Mouse (Mus musculus) left cerebral cortex, adult 18-20 months (tissue): ENCODE measurements around the gene Asphd1. TPM values are rescaled to one million over a fixed set of nuclear protein-coding genes. Genes with fewer than 3 reads are reported as not detected.

ENCODE experiments used
- DNase-seq, 2 experiments: peaks; one replicate each; pipeline ENCODE4 v3.0.0; 2021 to 2022; ENCODE audit warnings: low spot score in 2 of 2, mixed read lengths in 1 of 2
- long read RNA-seq, 2 experiments: library from polyadenylated mRNA; stranded (forward); transcript quantifications; one replicate each; pipeline ENCODE4 v2.0.0; 2021
- total RNA-seq, 2 experiments: library from RNA; stranded (reverse); gene quantifications; 2 replicates each; pipeline ENCODE4 v1.2.3; 2021

The Asphd1 gene
- total RNA-seq = 10 to 100 TPM; 39.7 to 43.3 TPM
- long read RNA-seq, experiment 1, transcript Asphd1-203 (3 exons, 1,647 nt) = major isoform, 12 of 16 reads
- long read RNA-seq, experiment 1, partial matches to known transcripts = 0 of 16 reads
- long read RNA-seq, experiment 1, other reads (novel, unspliced or antisense) = 4 of 16 reads
- long read RNA-seq, experiment 2, transcript Asphd1-203 (3 exons, 1,647 nt) = major isoform, 9 of 13 reads
- long read RNA-seq, experiment 2, partial matches to known transcripts = 2 of 13 reads
- long read RNA-seq, experiment 2, other reads (novel, unspliced or antisense) = 2 of 13 reads

DNA sequence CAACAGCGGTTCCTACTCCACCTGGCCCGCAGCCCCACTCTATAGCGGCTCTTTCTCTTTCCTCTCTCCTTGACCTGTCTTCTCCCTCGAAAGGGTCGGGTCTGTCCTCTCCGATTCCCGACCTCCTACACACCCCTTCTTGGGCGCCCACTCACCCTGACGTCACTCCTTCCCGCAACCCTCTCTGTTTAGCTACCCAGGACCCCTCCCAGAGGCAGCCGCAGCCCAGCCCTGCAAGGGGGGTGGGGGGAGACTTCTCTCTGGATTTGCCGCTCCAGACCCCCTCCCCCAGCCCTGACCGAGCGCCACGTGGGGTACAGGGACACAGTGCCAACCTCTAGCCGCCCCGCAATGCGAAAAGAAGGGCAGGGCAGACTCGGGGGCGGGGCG, at the start of gene Asphd1:
Asphd1 (minus strand) TSS at position 180 of the 390 bp plus-strand sequence.
- DNase-seq = peak; percentile 67 to 72

- DNase-seq = no peak
Measured at GRCm38 (mm10) chr7:126996449-126996848, 47.1 kb upstream of the Asphd1 start.

DNA sequence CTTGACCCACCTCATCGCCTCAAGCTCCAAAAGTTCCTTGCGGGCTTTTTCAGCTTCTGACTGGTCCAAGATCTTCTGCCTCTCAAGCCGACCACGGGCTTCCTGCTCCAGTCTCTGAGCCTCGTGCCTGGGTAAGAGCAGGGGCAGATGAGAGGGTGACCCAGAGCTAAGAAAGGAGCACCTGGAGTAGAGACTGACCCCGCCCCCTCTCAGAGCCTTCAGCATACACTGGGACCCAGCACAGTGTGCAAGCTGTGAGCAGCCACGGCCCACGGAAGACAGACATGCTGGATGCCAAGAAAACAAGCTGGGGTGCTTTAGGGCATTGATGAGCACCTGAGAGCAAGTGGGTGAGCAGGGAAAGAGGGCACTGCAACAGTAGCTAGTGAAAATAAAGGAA, 39.4 kb upstream of the Asphd1 start:
- no peak for DNase-seq

GRCm38 (mm10) chr7:126986319-126986718, 36.9 kb upstream of the Asphd1 start:
- peak; percentile 42 to 43 for DNase-seq

- peak; percentile 58 to 72 for DNase-seq
Measured at GRCm38 (mm10) chr7:126984667-126985444, 35.5 kb upstream of the Asphd1 start.

DNA sequence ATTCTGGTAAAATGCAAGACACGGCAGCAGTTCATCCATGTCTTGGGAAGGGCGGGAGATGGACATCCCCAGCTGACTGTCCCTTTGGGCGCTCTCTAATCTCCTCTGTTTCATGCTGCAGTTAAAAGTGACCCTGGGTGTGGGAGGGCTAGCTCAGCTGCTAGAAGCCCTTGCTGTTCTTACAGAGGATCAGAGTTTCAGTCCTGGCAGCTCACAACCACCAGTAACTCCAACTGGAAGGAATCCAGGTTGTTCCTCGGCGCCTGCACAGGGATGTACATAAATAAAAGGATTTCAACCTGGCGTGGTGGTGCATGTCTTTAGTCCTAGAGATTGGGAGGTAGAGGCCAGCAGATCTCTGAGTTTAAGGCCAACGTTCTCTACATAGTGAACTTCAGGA, 33.7 kb upstream of the Asphd1 start:
- no peak for DNase-seq

DNA sequence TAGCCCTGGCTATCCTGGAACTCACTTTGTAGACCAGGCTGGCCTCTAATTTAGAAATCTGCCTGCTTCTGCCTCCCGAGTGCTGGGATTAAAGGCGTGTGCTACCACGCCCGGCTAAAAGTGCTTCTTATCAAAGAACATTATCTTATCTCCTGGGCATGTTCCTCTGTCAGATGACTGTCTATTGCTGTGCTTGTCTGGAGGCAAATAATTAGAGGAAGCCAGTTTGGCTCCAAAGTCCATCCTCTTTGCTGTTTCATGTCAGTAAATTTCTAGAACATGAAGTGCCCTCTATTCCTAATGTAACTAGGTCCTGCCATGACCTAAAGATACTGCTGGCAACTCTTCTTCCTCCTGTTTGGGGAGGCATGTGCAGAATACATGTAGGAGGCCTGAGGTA, 32.7 kb upstream of the Asphd1 start:
- DNase-seq = no peak

DNA sequence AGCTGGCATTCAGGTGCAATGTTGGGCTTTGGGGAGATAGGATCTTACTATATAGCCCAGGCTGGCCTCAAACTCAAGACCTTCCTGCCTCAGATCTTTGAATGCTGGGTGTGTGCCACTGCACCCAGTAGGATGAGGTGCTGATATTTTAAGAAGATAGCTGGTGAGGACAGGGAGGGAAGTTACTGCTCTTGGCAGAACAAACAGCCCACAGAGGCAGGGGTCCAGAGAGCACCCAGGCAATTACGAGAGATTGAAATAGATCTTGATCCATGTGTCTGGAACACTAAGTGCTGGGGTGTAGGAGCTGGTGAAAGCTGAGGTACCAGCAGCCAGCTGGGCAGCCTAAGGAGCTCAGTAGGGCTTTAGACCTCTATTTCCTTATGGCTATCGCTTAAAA, 32.2 kb upstream of the Asphd1 start:
- no peak for DNase-seq

GRCm38 (mm10) chr7:126978841-126979240, 29.5 kb upstream of the Asphd1 start:
- DNase-seq = no peak

GRCm38 (mm10) chr7:126976878-126977459, 27.6 kb upstream of the Asphd1 start:
- no peak for DNase-seq

DNA sequence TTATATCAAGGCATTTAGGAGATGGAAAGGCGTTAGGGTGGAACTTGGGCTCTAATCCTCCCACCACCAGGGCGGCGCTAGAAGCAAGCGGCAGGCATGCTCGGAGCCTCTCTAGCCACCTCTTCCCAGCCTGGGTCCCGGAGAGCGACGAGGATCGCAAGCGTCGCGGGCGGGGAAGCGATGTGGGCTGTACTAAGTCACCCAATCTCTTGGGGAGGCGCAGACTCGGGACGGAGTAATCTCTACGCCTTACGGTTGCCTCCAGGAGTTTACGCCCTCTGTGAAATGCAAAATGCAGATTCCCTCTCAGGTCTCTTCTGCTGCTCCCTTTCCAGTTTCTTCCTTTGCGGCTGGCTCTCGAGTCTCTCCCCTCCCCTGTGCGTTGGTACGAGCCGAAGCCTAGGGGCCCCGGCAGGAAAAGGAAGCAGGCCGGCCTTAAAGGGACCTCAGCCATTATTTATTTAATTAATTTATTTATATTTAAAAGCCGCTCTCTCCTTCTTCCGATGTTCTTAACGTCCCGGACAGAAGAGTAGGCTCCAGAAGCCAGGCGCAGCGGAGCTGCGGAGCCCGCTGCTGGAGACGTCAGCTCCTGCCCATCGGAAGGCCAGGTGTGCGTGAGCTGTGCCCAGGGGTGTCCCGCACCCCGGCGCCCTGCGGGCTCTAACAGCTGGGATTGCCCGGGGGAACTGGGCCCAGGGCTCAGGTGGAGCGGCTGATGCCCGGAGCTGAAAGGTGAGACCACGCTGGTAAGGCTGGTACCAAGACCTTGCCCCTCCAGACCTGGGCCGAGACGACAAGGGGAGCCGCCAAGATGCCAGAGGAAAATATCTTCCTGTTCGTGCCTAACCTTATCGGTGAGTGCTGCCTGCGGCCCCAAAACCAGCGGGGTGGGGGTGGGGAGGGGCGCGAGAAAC, 26.8 kb upstream of the Asphd1 start, which contains the start of gene Cdiptos:
Cdiptos (minus strand) TSS at position 149 of the 917 bp plus-strand sequence.
- peak; percentile 97 to 98 for DNase-seq

DNA sequence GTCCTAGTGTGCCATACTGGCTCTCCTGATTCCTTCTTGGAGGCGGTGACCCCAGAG, 26.3 kb upstream of the Asphd1 start, which contains the start of gene Cdipt:
Cdipt (plus strand) TSS at position 22 of the 57 bp plus-strand sequence.
- DNase-seq = no peak

DNA sequence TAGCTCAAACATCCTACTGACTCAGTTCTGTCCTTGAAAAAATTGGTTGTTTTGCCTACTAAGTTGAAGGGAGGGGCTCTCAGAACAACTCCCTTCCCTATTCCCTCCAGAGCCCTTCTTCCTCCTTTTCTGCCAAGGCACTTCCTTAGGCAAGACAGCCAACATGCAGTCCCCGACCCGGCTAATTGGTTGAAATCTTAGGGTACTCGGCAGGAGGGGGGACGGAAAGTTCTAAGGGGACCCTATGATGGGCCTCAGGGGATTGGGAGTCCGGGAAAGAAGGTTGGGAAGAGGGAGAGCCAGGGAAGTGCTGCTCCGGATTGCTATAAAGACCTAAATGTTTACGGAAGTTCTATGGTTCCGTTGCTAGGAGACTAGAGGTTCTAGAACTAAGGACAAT, 26.1 kb upstream of the Asphd1 start:
- DNase-seq = no peak

- no peak for DNase-seq
Measured at GRCm38 (mm10) chr7:126967361-126967760, 18.0 kb upstream of the Asphd1 start.

DNA sequence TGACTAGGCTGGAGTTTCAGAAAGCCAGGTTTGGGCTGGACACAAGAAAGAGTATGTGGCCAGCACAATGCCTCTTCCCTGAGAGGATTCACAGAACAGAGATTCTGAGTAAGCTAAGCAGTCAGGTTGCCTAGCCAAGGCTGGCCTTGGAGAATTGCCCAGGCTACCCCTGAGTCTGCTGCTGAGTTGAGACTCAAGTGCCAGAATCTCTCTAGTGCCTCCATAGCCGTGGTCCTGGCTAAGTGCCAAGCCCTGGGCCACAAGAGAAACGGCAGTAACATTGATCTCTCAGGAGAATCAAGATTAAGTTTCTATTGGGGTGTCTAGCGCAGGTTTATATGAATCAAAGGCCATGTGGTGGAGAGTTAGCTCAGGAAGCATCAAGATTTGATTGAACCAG, 16.2 kb upstream of the Asphd1 start:
- no peak for DNase-seq

DNA sequence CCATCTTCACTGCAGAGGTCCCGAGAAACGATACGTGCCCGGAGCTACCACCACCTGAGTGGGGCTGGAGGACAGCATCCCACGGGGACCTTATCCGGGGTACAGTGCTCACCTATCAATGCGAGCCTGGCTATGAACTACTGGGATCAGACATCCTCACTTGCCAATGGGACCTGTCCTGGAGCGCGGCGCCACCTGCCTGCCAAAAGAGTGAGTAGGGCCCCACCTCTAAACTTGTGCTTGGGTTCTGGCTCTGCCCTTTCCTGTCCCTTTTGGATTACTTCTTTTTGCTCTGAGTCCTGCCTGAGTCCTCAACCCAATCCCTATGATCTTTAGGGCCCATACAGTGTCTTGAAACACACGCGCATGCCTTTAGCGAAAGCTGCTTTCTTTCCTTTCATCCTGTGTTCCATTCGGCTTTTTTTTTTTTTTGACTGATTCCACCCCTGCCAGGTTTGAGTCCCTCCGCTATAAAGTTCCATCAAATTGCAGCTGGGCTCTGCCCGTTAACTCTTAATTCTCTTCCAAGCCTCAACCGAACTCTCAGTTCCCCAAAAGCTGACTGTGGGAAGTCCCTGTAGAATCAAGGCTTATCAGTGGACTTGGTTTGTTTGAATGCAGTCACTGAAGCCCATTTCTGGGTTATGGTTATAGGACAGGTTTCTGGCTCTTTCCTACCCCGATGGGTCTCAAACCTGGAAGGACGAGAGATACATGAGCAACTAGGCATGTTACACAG, 14.3 kb upstream of the Asphd1 start:
- no peak for DNase-seq

DNA sequence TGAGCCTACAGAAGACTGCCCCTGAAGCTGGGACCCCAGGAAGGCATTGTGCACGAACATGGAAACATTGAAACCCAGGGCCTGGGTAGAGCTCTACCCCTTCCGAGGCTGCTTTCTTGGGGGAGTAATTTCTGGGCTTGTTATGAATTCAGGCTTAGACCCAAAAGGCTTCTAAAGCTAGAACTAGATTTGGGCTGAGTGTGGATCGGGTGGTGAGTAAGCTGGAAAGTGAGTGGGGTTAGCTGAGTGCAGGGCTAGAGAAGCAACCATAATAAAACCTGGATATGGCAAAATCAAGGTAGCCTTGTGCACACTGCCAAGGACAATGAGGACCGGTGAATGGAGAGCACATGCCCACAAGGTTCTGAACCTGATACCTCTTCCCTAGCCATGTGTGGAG, 12.6 kb upstream of the Asphd1 start:
- DNase-seq = no peak

DNA sequence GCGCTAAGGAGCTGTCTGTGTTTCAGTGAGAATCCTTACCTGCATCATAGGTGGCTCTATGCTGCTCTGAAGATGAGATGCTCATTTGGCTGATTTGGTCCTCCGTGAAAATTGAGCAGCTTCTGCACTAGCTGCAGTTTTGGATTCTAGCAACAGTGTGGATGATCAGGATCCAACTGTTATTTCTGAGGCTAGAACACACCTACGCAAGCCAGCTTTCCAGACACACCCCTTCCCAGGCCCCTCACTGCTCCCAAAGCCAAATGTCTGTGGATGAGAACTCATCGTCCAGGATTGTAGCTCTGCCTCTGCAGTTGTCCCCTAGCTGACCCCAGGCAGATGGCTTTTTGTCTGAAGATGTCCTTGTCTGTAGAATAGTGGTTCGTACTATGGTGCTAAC, 11.7 kb upstream of the Asphd1 start:
- no peak for DNase-seq

DNA sequence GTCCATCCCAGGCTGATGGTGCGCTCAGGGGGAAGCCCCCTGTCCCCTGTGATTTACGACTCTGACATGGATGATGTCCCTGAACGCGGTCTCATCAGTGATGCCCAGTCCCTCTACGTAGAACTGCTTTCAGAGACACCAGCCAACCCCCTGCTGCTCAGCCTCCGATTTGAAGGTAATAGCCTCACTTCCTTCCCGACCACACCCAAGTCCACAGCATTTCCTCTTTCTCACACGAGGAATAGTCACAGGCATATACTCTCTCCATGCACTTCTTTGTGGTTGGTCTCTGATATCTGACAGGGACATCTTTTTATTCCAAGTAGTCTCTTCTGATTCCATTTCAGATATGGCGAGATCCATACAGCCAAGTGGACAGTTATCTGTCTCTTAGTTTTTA, 10.4 kb upstream of the Asphd1 start:
- DNase-seq = no peak

DNA sequence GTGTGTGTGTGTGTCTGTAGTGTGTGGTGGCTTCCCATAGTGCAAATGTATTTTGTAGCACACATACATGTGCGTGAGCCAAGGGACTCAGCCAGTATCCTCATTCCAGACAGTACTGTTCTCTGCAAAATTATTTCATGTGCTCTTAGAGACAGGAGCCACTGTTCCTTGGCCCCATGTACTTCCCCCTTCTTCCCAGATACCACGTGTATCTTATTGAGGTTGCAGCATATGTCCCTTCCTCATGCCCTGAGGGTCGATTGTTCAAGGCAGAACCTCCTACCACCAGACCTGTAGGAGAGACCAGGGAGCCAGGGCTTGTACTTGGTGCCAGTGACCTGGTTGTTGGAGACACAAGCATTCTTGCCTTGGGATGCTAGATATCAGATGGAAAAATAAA, 5.7 kb upstream of the Asphd1 start:
- DNase-seq = no peak

GRCm38 (mm10) chr7:126952646-126953045, 3.3 kb upstream of the Asphd1 start:
- no peak for DNase-seq
